20 mouse cellular contexts compared by ENCODE assay signal in genomic region chr6:77013194-77013593, GRCm38 (mm10).
DNase-seq lines count a peak whose midpoint lies in the region; ATAC-seq and TF ChIP-seq lines count a peak whose summit lies in the region.
"Had no signal": no experiment of that assay in that cellular context is flagged by ENCODE, and none has a peak within 500 bp of the region (broad histone marks: within the 10 kb centered on the region; RNA-seq: fewer than 3 reads in every experiment).

No protein-coding gene starts in this region.

- H3K36me3 ChIP-seq in midbrain, embryonic 13.5 days, result no peaks in the 10 kb centered on the region
- no peaks in the 10 kb centered on the region for H3K36me3 ChIP-seq in midbrain, embryonic 16.5 days (ENCODE audit: control insufficient read depth, insufficient read depth, low read length)
- H3K36me3 ChIP-seq: embryonic facial prominence, embryonic 13.5 days; forebrain, embryonic 12.5 days; heart, embryonic 10.5 days; intestine, embryonic 15.5 days had no signal

- no peak overlapping the region for H3K9ac ChIP-seq in midbrain, embryonic 13.5 days (replicated peaks)
- no peak overlapping the region for H3K9ac ChIP-seq in midbrain, embryonic 16.5 days (ENCODE audit: low read depth, low read length)
- H3K9ac ChIP-seq: embryonic facial prominence, embryonic 13.5 days; forebrain, embryonic 12.5 days; hindbrain, embryonic 14.5 days; intestine, embryonic 15.5 days had no signal

- no peaks in the 10 kb centered on the region for H3K4me1 ChIP-seq in midbrain, embryonic 13.5 days (replicated peaks)
- H3K4me1 ChIP-seq in midbrain, embryonic 16.5 days (ENCODE audit: control insufficient read depth, insufficient read depth, low read length), result no peaks in the 10 kb centered on the region
- H3K4me1 ChIP-seq: embryonic facial prominence, embryonic 13.5 days; forebrain, embryonic 12.5 days; heart, embryonic 10.5 days; intestine, embryonic 15.5 days had no signal

- peak overlapping the region; percentile 84 for H3K27ac ChIP-seq in layer of hippocampus, adult 2 months
- no peak overlapping the region for H3K27ac ChIP-seq in midbrain, embryonic 13.5 days
- H3K27ac ChIP-seq in midbrain, embryonic 16.5 days (ENCODE audit: low read length), result no peak overlapping the region
- H3K27ac ChIP-seq: embryonic facial prominence, embryonic 13.5 days; forebrain, embryonic 12.5 days; heart, embryonic 10.5 days; hindbrain, embryonic 14.5 days; intestine, embryonic 15.5 days had no signal

- no peak for ATAC-seq in midbrain, embryonic 13.5 days
- ATAC-seq in midbrain, embryonic 16.5 days, result no peak
- ATAC-seq: intestine, embryonic 15.5 days had no signal

- H3K27me3 ChIP-seq in midbrain, embryonic 13.5 days, result no peaks in the 10 kb centered on the region
- H3K27me3 ChIP-seq in midbrain, embryonic 16.5 days (ENCODE audit: control insufficient read depth, insufficient read depth, low read depth, low read length), result no peaks in the 10 kb centered on the region
- H3K27me3 ChIP-seq: embryonic facial prominence, embryonic 13.5 days; forebrain, embryonic 12.5 days; intestine, embryonic 15.5 days had no signal

- H3K9me3 ChIP-seq in midbrain, embryonic 13.5 days, result no peaks in the 10 kb centered on the region
- peaks cover 3% of the 10 kb centered on the region; the same call in 1 of the 2 replicates for H3K9me3 ChIP-seq in midbrain, embryonic 16.5 days (replicated peaks; ENCODE audit: control insufficient read depth, low read length, poor library complexity, severe bottlenecking)
- H3K9me3 ChIP-seq: embryonic facial prominence, embryonic 13.5 days; forebrain, embryonic 12.5 days; heart, embryonic 10.5 days; intestine, embryonic 15.5 days had no signal

- no peak for TF ChIP-seq POLR2A in brain, embryonic 14.5 days (IDR thresholded peaks at IDR 0.05; ENCODE audit: borderline replicate concordance, extremely low read depth, insufficient read depth, insufficient read length, poor library complexity, severe bottlenecking)

- DNase-seq in cerebellum, adult 9-11 months, result peak; percentile 4
- DNase-seq in cerebellum, adult 9-10 months, result no peak
- DNase-seq in layer of hippocampus, adult 2 months (ENCODE audit: low spot score in 2 of 2), result no peak
- DNase-seq in layer of hippocampus, adult 8-10 months (ENCODE audit: low spot score in 2 of 2), result no peak
- peak; percentile 73 for DNase-seq in brain, embryonic 14.5 days (ENCODE audit: low read depth)
- peak; percentile 18 to 46 for DNase-seq in cerebellum, postnatal 14 days
- DNase-seq: adrenal gland, adult 2 months; adrenal gland, postnatal 36 days; gastrocnemius, postnatal 10 days; heart, adult 18-20 months; heart, postnatal 10 days; heart, postnatal 4 days; kidney, adult 18-20 months had no signal

- no peak overlapping the region for H3K4me2 ChIP-seq in midbrain, embryonic 13.5 days (replicated peaks)
- H3K4me2 ChIP-seq in midbrain, embryonic 16.5 days (ENCODE audit: low read length), result no peak overlapping the region
- H3K4me2 ChIP-seq: embryonic facial prominence, embryonic 13.5 days; forebrain, embryonic 12.5 days; hindbrain, embryonic 14.5 days; intestine, embryonic 15.5 days had no signal

- 72% methylated on average over 2 of the region's 2 CpGs for WGBS in midbrain, embryonic 13.5 days
- WGBS in midbrain, embryonic 16.5 days, result 65% methylated on average over 2 of the region's 2 CpGs

- TF ChIP-seq CTCF in layer of hippocampus, adult 2 months (conservative IDR thresholded peaks at IDR 0.05), result no peak
- TF ChIP-seq CTCF in brain, embryonic 14.5 days (IDR thresholded peaks at IDR 0.05; ENCODE audit: borderline replicate concordance, extremely low read depth, insufficient read depth, insufficient read length), result no peak

- no peak overlapping the region for H3K4me3 ChIP-seq in layer of hippocampus, adult 2 months
- H3K4me3 ChIP-seq in midbrain, embryonic 13.5 days (replicated peaks), result no peak overlapping the region
- H3K4me3 ChIP-seq in midbrain, embryonic 16.5 days (ENCODE audit: low read depth, low read length), result no peak overlapping the region
- H3K4me3 ChIP-seq: embryonic facial prominence, embryonic 13.5 days; forebrain, embryonic 12.5 days; heart, embryonic 10.5 days; intestine, embryonic 15.5 days had no signal

Comparison
In these comparisons a context has a peak if more than half of its experiments do, and no peak if none do; other contexts are left out.
1. DNase-seq: peak in cerebellum, adult 9-11 months (single experiment), brain, embryonic 14.5 days (single experiment) and cerebellum, postnatal 14 days (2 of 2); none in cerebellum, adult 9-10 months (single experiment), layer of hippocampus, adult 2 months (0 of 2) and layer of hippocampus, adult 8-10 months (0 of 2).